Mouse (Mus musculus) megakaryocyte progenitor cell, adult 5-6 weeks (primary cell): ENCODE results near the gene Lamp1. TPM values are rescaled to one million over a fixed set of nuclear protein-coding genes. Genes with fewer than 3 reads are reported as not detected.

Experiments used
- ATAC-seq: replicated peaks from 2 replicates; pipeline ENCODE4 v1.8.0; 2016; ENCODE audit warnings: mild to moderate bottlenecking, moderate TSS enrichment, inconsistent platforms; ENCODE audit not compliant: poor library complexity
- total RNA-seq, 2 experiments: library from RNA; stranded (forward) in 1 of 2; stranded (reverse) in 1 of 2; fragments of 157-497, 149-512 nt in 1 of 2; fragments of 200-1000 nt in 1 of 2; gene quantifications; 2 replicates each; pipeline versions ENCODE4 v1.2.3 to v1.2.4; 2015 to 2017

Gene Lamp1
- total RNA-seq, 2 experiments from 2014 or later = 209 to 273 TPM

GRCm38 (mm10) chr8:13199385-13200061 lies 40.6 kb downstream of the Lamp1 start:
- ATAC-seq = no peak

GRCm38 (mm10) chr8:13200301-13201012 lies 41.5 kb downstream of the Lamp1 start, which contains the start of gene Grtp1:
Gene Grtp1 (minus strand): TSS chr8:13200620.
- ATAC-seq = peak; percentile 6; the same call in 1 of the 2 replicates

- no peak for ATAC-seq
These were observed 42.0 kb downstream of the Lamp1 start for GRCm38 (mm10) chr8:13201013-13201334.

- ATAC-seq = no peak
These were observed 43.1 kb downstream of the Lamp1 start for GRCm38 (mm10) chr8:13202041-13202440.

- ATAC-seq = peak; percentile 85
These were observed 43.8 kb downstream of the Lamp1 start for GRCm38 (mm10) chr8:13202806-13203205.

GRCm38 (mm10) chr8:13203472-13203871 lies 44.5 kb downstream of the Lamp1 start:
- peak; percentile 54 for ATAC-seq

GRCm38 (mm10) chr8:13204371-13205140 lies 45.6 kb downstream of the Lamp1 start:
- ATAC-seq = no peak

- ATAC-seq = no peak
These were observed 46.4 kb downstream of the Lamp1 start for GRCm38 (mm10) chr8:13205311-13205710.

- no peak for ATAC-seq
These were observed 47.3 kb downstream of the Lamp1 start for GRCm38 (mm10) chr8:13206290-13206689.

- peak; percentile 69 for ATAC-seq
These were observed 49.8 kb downstream of the Lamp1 start for GRCm38 (mm10) chr8:13208627-13209355.

- ATAC-seq = no peak
These were observed 50.8 kb downstream of the Lamp1 start for GRCm38 (mm10) chr8:13209770-13210169.

GRCm38 (mm10) chr8:13213479-13214268 lies 54.7 kb downstream of the Lamp1 start:
- peak; percentile 85 for ATAC-seq

- ATAC-seq = no peak
These were observed 57.4 kb downstream of the Lamp1 start for GRCm38 (mm10) chr8:13216386-13216785.

- no peak for ATAC-seq
These were observed 58.1 kb downstream of the Lamp1 start for GRCm38 (mm10) chr8:13217093-13217492.

- ATAC-seq = no peak
These were observed 59.0 kb downstream of the Lamp1 start for GRCm38 (mm10) chr8:13217986-13218385.

GRCm38 (mm10) chr8:13218441-13218840 lies 59.5 kb downstream of the Lamp1 start:
- ATAC-seq = no peak

- no peak for ATAC-seq
These were observed 65.5 kb downstream of the Lamp1 start for GRCm38 (mm10) chr8:13224426-13224825.
